Mouse (Mus musculus) forebrain, embryonic 14.5 days (tissue): Measurements from ENCODE around the gene Tmem116. TPM values are rescaled to one million over a fixed set of nuclear protein-coding genes. Genes with fewer than 3 reads are reported as not detected.

Source experiments
- ATAC-seq: fragments of 200-750 bp; cut with Nextera tagmentation; 2 replicates; pipeline ENCODE4 v1.8.0; 2017; ENCODE audit warnings: mild to moderate bottlenecking, moderate library complexity
- DNase-seq: peaks from one replicate; pipeline ENCODE4 v3.0.0-alpha.2; 2015; ENCODE audit warnings: low spot score
- H3K27ac ChIP-seq: fragments of 300-500 bp; sonication (generic); 2 replicates; pipeline ENCODE4 v1.5.1; 2014; ENCODE audit warnings: low read depth, mild to moderate bottlenecking, control low read depth, low read length, moderate library complexity
- H3K27me3 ChIP-seq: fragments of 300-500 bp; sonication (generic); replicated peaks from 2 replicates; pipeline ENCODE4 v1.6.1; 2014; ENCODE audit warnings: low read length, control low read depth, mixed read lengths; ENCODE audit not compliant: control insufficient read depth, insufficient read depth
- H3K36me3 ChIP-seq: fragments of 300-500 bp; sonication (generic); 2 replicates; pipeline ENCODE4 v1.6.1; 2014; ENCODE audit warnings: low read length, control low read depth; ENCODE audit not compliant: control insufficient read depth, insufficient read depth
- H3K4me1 ChIP-seq: fragments of 300-500 bp; sonication (generic); 2 replicates; pipeline ENCODE4 v1.6.1; 2014; ENCODE audit warnings: antibody characterized with exemption, low read length, control low read depth; ENCODE audit not compliant: control insufficient read depth, insufficient read depth
- H3K4me2 ChIP-seq: fragments of 300-500 bp; sonication (generic); 2 replicates; pipeline ENCODE4 v1.6.1; 2014; ENCODE audit warnings: mild to moderate bottlenecking, control low read depth, low read length
- H3K4me3 ChIP-seq: fragments of 300-500 bp; sonication (generic); 2 replicates; pipeline ENCODE4 v1.5.1; 2014; ENCODE audit warnings: low read depth, low read length, control low read depth
- H3K9ac ChIP-seq: fragments of 300-500 bp; sonication (generic); 2 replicates; pipeline ENCODE4 v1.6.1; 2014; ENCODE audit warnings: mild to moderate bottlenecking, low read length, control low read depth, moderate library complexity
- H3K9me3 ChIP-seq: fragments of 300-500 bp; sonication (generic); replicated peaks from 2 replicates; pipeline ENCODE4 v1.6.1; 2016; ENCODE audit warnings: low read length, control low read depth, mixed read lengths; ENCODE audit not compliant: control insufficient read depth
- WGBS: fragments of 180-500 bp; shearing (Covaris S2); extraction: QIAGEN DNeasy Blood & Tissue Kit; methylation state at CpG from one replicate; pipeline ENCODE4 v1.1.7; 2014; 5-methylcytosine and 5-hydroxymethylcytosine counted together
- polyA plus RNA-seq: library from polyadenylated mRNA; unstranded; fragments of >200 nt; fragmentation: Nextera tagmentation; extraction: Ambion mirVana; gene quantifications from 2 replicates; pipeline ENCODE4 v1.2.1, GENCODE M21; 2014

Tmem116 gene
- polyA plus RNA-seq, 1 experiment from 2014 or later, result 1.0 TPM

GRCm38 (mm10) chr5:121536921-121537555 lies 85.3 kb downstream of the Tmem116 start:
- peaks cover 56% of the 10 kb centered on the region for H3K36me3 ChIP-seq
- 48% methylated on average over 7 of the region's 7 CpGs for WGBS
- ATAC-seq (no peak), DNase-seq (no peak)
- no peak overlapping the region for H3K4me2 ChIP-seq
- no peak overlapping the region for H3K9ac ChIP-seq
- H3K4me1 ChIP-seq, result no peaks in the 10 kb centered on the region
- no peaks in the 10 kb centered on the region for H3K9me3 ChIP-seq
- no peak overlapping the region for H3K4me3 ChIP-seq
- H3K27me3 ChIP-seq, result no peaks in the 10 kb centered on the region
- H3K27ac ChIP-seq, result no peak overlapping the region

GRCm38 (mm10) chr5:121537588-121537987 lies 85.9 kb downstream of the Tmem116 start:
- no peak overlapping the region for H3K4me3 ChIP-seq
- H3K27me3 ChIP-seq, result no peaks in the 10 kb centered on the region
- H3K4me2 ChIP-seq, result no peak overlapping the region
- peaks cover 50% of the 10 kb centered on the region for H3K36me3 ChIP-seq
- 84% methylated on average over 2 of the region's 2 CpGs for WGBS
- no peaks in the 10 kb centered on the region for H3K9me3 ChIP-seq
- no peak overlapping the region for H3K9ac ChIP-seq
- no peak for DNase-seq
- H3K27ac ChIP-seq, result no peak overlapping the region
- no peaks in the 10 kb centered on the region for H3K4me1 ChIP-seq
- ATAC-seq, result no peak

GRCm38 (mm10) chr5:121540066-121540465 lies 88.4 kb downstream of the Tmem116 start:
- no peak for ATAC-seq
- H3K27me3 ChIP-seq, result no peaks in the 10 kb centered on the region
- H3K9ac ChIP-seq, result no peak overlapping the region
- DNase-seq, result no peak
- 91% methylated on average over 5 of the region's 5 CpGs for WGBS
- H3K36me3 ChIP-seq, result peaks cover 28% of the 10 kb centered on the region
- H3K4me2 ChIP-seq, result no peak overlapping the region
- peaks cover 10% of the 10 kb centered on the region for H3K4me1 ChIP-seq
- H3K9me3 ChIP-seq, result no peaks in the 10 kb centered on the region
- no peak overlapping the region for H3K4me3 ChIP-seq
- H3K27ac ChIP-seq, result no peak overlapping the region

GRCm38 (mm10) chr5:121541235-121541634 lies 89.5 kb downstream of the Tmem116 start:
- Histone ChIP-seq H3K4me2 (no peak overlapping the region), H3K27ac (no peak overlapping the region), H3K9me3 (no peaks in the 10 kb centered on the region), H3K36me3 (peaks cover 18% of the 10 kb centered on the region), H3K4me3 (no peak overlapping the region), H3K9ac (no peak overlapping the region), H3K27me3 (no peaks in the 10 kb centered on the region), H3K4me1 (peaks cover 10% of the 10 kb centered on the region)
- no peak for ATAC-seq
- 89% methylated on average over 7 of the region's 7 CpGs for WGBS
- DNase-seq, result no peak

- Histone ChIP-seq H3K27me3 (no peaks in the 10 kb centered on the region), H3K4me2 (no peak overlapping the region), H3K36me3 (peaks cover 3% of the 10 kb centered on the region; the same call in 1 of the 2 replicates), H3K9me3 (no peaks in the 10 kb centered on the region), H3K9ac (no peak overlapping the region), H3K4me3 (no peak overlapping the region), H3K27ac (no peak overlapping the region), H3K4me1 (peaks cover 15% of the 10 kb centered on the region)
- 84% methylated on average over 3 of the region's 3 CpGs for WGBS
- ATAC-seq (no peak), DNase-seq (no peak)
Measured at GRCm38 (mm10) chr5:121543370-121543769, 91.7 kb downstream of the Tmem116 start.

- peak within 1 kb of the TSS; percentile 96 for H3K4me3 ChIP-seq
- peak within 1 kb of the TSS; percentile 97 for H3K9ac ChIP-seq
- no peaks in the 10 kb centered on the region for H3K9me3 ChIP-seq
- WGBS, result under 1% methylated on average over 50 of the region's 97 CpGs
- H3K27ac ChIP-seq, result peak within 1 kb of the TSS; percentile 96
- no peaks in the 10 kb centered on the region for H3K27me3 ChIP-seq
- no peaks in the 10 kb centered on the region for H3K36me3 ChIP-seq
- DNase-seq, result peak; percentile 32
- peaks cover 15% of the 10 kb centered on the region for H3K4me1 ChIP-seq
- peak; percentile 66 for ATAC-seq
- H3K4me2 ChIP-seq, result peak within 1 kb of the TSS; percentile 95
Measured at GRCm38 (mm10) chr5:121544910-121545792, 93.5 kb downstream of the Tmem116 start, which contains the start of the genes Adam1a and Gm42878. TSS of gene Adam1a (minus strand) at chr5:121545482. TSS of gene Gm42878 (minus strand) at chr5:121545482.

- peak within 1 kb of the TSS; percentile 97 for H3K9ac ChIP-seq
- H3K9me3 ChIP-seq, result no peaks in the 10 kb centered on the region
- no peaks in the 10 kb centered on the region for H3K36me3 ChIP-seq
- peak within 1 kb of the TSS; percentile 95 for H3K4me2 ChIP-seq
- peak; percentile 98 for DNase-seq
- peak within 1 kb of the TSS; percentile 96 for H3K4me3 ChIP-seq
- peak within 1 kb of the TSS; percentile 96 for H3K27ac ChIP-seq
- no peaks in the 10 kb centered on the region for H3K27me3 ChIP-seq
- H3K4me1 ChIP-seq, result peaks cover 15% of the 10 kb centered on the region
- WGBS, result 3% methylated on average over 55 of the region's 55 CpGs
- ATAC-seq, result peak; percentile 98
Measured at GRCm38 (mm10) chr5:121545793-121546529, 94.3 kb downstream of the Tmem116 start, which contains the start of gene Mapkapk5. TSS of gene Mapkapk5 (minus strand) at chr5:121545905.

GRCm38 (mm10) chr5:121546530-121546895 lies 94.8 kb downstream of the Tmem116 start:
- Histone ChIP-seq H3K4me2 (peak overlapping the region; percentile 95), H3K27ac (no peak overlapping the region), H3K9me3 (no peaks in the 10 kb centered on the region), H3K27me3 (no peaks in the 10 kb centered on the region), H3K4me1 (peaks cover 15% of the 10 kb centered on the region), H3K4me3 (peak overlapping the region; percentile 96), H3K9ac (peak overlapping the region; percentile 97), H3K36me3 (no peaks in the 10 kb centered on the region)
- ATAC-seq (peak; percentile 4; the same call in 1 of the 2 replicates), DNase-seq (peak; percentile 50)
- 39% methylated on average over 6 of the region's 6 CpGs for WGBS
